Mouse (Mus musculus): ENCODE measurements around the gene Ccdc6.

DNA sequence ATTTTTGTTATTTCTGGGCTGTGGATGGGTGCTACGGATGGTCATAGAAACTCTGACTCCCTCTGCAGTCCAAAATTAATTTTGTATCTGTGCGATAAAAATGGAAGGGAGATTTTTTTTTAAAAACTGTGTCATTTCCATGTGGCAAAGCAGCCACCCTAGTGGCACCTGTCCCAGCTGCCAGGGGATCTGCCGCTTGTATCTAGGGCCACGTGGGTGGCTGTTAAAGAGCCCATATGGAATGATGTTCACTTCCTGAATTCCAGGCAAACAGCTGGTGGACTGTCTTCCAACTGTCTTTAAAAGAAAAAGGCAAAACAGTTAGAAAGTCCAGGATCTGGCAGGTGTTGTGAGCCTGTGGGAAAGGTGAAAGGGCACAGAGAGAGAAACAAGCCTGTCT lies 25.6 kb upstream of the Ccdc6 start:
- TF ChIP-seq CTCF (IDR thresholded peaks at IDR 0.05; ENCODE audit: borderline replicate concordance, insufficient read depth, low read length) (no peak), POLR2A (IDR thresholded peaks at IDR 0.05; ENCODE audit: low read depth, low read length) (no peak)
